Mouse (Mus musculus) kidney, embryonic 16.5 days (tissue): ENCODE measurements around the gene Cox6a2. TPM values are rescaled to one million over a fixed set of nuclear protein-coding genes. Genes with fewer than 3 reads are reported as not detected.

Experiments
- polyA plus RNA-seq: library from polyadenylated mRNA; unstranded; fragments of >200 nt; fragmentation: Nextera tagmentation; extraction: Ambion mirVana; gene quantifications from 2 replicates; pipeline ENCODE4 v1.2.1, GENCODE M21; 2015

Cox6a2 gene
- polyA plus RNA-seq, 1 experiment from 2014 or later = 1.7 TPM

Other genes starting within 250 kb of the Cox6a2 start
- 359 and 373 TPM in 2 replicates for gene Fus, start 238.9 kb downstream of the Cox6a2 start, polyA plus RNA-seq
- gene Pycard, start 212.5 kb downstream of the Cox6a2 start, polyA plus RNA-seq = 60.1 and 61.8 TPM in 2 replicates
- gene Trim72, start 202.4 kb downstream of the Cox6a2 start, polyA plus RNA-seq = 0.16 and 0.23 TPM in 2 replicates
- 0.80 and 1.0 TPM in 2 replicates for gene Itgam, start 143.7 kb downstream of the Cox6a2 start, polyA plus RNA-seq
- gene Gm49368, start 143.7 kb downstream of the Cox6a2 start, polyA plus RNA-seq = not detected in 2 replicates
- 0.06 TPM in 2 replicates for gene Itgax, start 76.8 kb downstream of the Cox6a2 start, polyA plus RNA-seq
- not detected in 2 replicates for gene Itgad, start 52.0 kb downstream of the Cox6a2 start, polyA plus RNA-seq
- 19.7 and 21.7 TPM in 2 replicates for gene Armc5, start 31.0 kb upstream of the Cox6a2 start, polyA plus RNA-seq
- 8.7 and 8.8 TPM in 2 replicates for gene 9130023H24Rik, start 31.6 kb upstream of the Cox6a2 start, polyA plus RNA-seq
- gene Tgfb1i1, start 40.4 kb upstream of the Cox6a2 start, polyA plus RNA-seq = 104 and 111 TPM in 2 replicates
- gene Slc5a2, start 59.3 kb upstream of the Cox6a2 start, polyA plus RNA-seq = 15.0 and 15.6 TPM in 2 replicates
- 34.2 and 39.0 TPM in 2 replicates for gene BC017158, start 91.8 kb upstream of the Cox6a2 start, polyA plus RNA-seq
- gene Rgs10, start 212.4 kb upstream of the Cox6a2 start, polyA plus RNA-seq = 7.7 and 7.8 TPM in 2 replicates